Mouse (Mus musculus): ENCODE data around the gene Zfp991.
"Not testable (repeated sequence)": the region's sequence is repeated elsewhere in the genome, so short reads cannot be mapped to it uniquely, and the experiment has no call there.

Zfp991 gene

GRCm38 (mm10) chr4:147131837-147132459 lies at the start of gene Zfp991:
Gene Zfp991 (plus strand): TSS chr4:147132038.
- DNase-seq (ENCODE audit: low spot score): not testable (repeated sequence)

GRCm38 (mm10) chr4:147095641-147096040 lies 36.2 kb upstream of the Zfp991 start:
- not testable (repeated sequence) for DNase-seq (ENCODE audit: low spot score)

- DNase-seq (ENCODE audit: low spot score): not testable (repeated sequence)
These were observed 29.9 kb upstream of the Zfp991 start for GRCm38 (mm10) chr4:147101666-147102626.

GRCm38 (mm10) chr4:147103814-147104213 lies 28.0 kb upstream of the Zfp991 start:
- not testable (repeated sequence) for DNase-seq (ENCODE audit: low spot score)

GRCm38 (mm10) chr4:147117839-147118238 lies 14.0 kb upstream of the Zfp991 start:
- not testable (repeated sequence) for DNase-seq (ENCODE audit: low spot score)

GRCm38 (mm10) chr4:147122286-147122685 lies 9.6 kb upstream of the Zfp991 start:
- DNase-seq (ENCODE audit: low spot score): not testable (repeated sequence)

- not testable (repeated sequence) for DNase-seq (ENCODE audit: low spot score)
These were observed 8.0 kb upstream of the Zfp991 start for GRCm38 (mm10) chr4:147123797-147124196.

GRCm38 (mm10) chr4:147124400-147125306 lies 7.2 kb upstream of the Zfp991 start:
- not testable (repeated sequence) for DNase-seq (ENCODE audit: low spot score)

GRCm38 (mm10) chr4:147125326-147125725 lies 6.5 kb upstream of the Zfp991 start:
- not testable (repeated sequence) for DNase-seq (ENCODE audit: low spot score)

- not testable (repeated sequence) for DNase-seq (ENCODE audit: low spot score)
These were observed 6.0 kb upstream of the Zfp991 start for GRCm38 (mm10) chr4:147125870-147126269.

GRCm38 (mm10) chr4:147126435-147126834 lies 5.4 kb upstream of the Zfp991 start:
- not testable (repeated sequence) for DNase-seq (ENCODE audit: low spot score)

GRCm38 (mm10) chr4:147127137-147127536 lies 4.7 kb upstream of the Zfp991 start:
- DNase-seq (ENCODE audit: low spot score): not testable (repeated sequence)

GRCm38 (mm10) chr4:147128152-147128551 lies 3.7 kb upstream of the Zfp991 start:
- not testable (repeated sequence) for DNase-seq (ENCODE audit: low spot score)

- DNase-seq (ENCODE audit: low spot score): not testable (repeated sequence)
These were observed 1.8 kb downstream of the Zfp991 start for GRCm38 (mm10) chr4:147133596-147133995.

GRCm38 (mm10) chr4:147141757-147142156 lies 9.9 kb downstream of the Zfp991 start:
- not testable (repeated sequence) for DNase-seq (ENCODE audit: low spot score)

GRCm38 (mm10) chr4:147165282-147165681 lies 33.4 kb downstream of the Zfp991 start:
- not testable (repeated sequence) for DNase-seq (ENCODE audit: low spot score)

GRCm38 (mm10) chr4:147170547-147170946 lies 38.7 kb downstream of the Zfp991 start:
- DNase-seq (ENCODE audit: low spot score): not testable (repeated sequence)

GRCm38 (mm10) chr4:147171557-147171956 lies 39.7 kb downstream of the Zfp991 start:
- DNase-seq (ENCODE audit: low spot score): not testable (repeated sequence)

- DNase-seq (ENCODE audit: low spot score): not testable (repeated sequence)
These were observed 44.5 kb downstream of the Zfp991 start for GRCm38 (mm10) chr4:147176279-147176880.

- not testable (repeated sequence) for DNase-seq (ENCODE audit: low spot score)
These were observed 49.4 kb downstream of the Zfp991 start for GRCm38 (mm10) chr4:147181141-147181685.

All from adipocyte (in vitro differentiated cells).